Mouse (Mus musculus): ENCODE data around the gene Cep63. TPM values are rescaled to one million over a fixed set of nuclear protein-coding genes. Genes with fewer than 3 reads are reported as not detected.

Cep63 gene
- 15.0 and 18.8 TPM in 2 replicates for total RNA-seq (2014; fragmentation: Nextera tagmentation)
- 28.4 and 34.6 TPM in 2 replicates for total RNA-seq (2017)
- 9.8 and 15.0 TPM in 2 replicates for polyA plus RNA-seq (2012)

GRCm38 (mm10) chr9:102625983-102626838, at the start of gene Cep63, which contains the start of gene Anapc13:
Gene Cep63, minus strand, starts transcription at chr9:102626534.
Gene Anapc13, plus strand, starts transcription at chr9:102626296.
- Histone ChIP-seq H3K27me3 (ENCODE audit: insufficient read depth, low read length) (no peaks in the 10 kb centered on the region), H3K36me3 (replicated peaks) (peaks cover 40% of the 10 kb centered on the region), H3K4me3 (ENCODE audit: low read depth, low read length) (peak within 1 kb of the TSS; percentile 87), H3K9me3 (replicated peaks) (no peaks in the 10 kb centered on the region), H3K4me1 (ENCODE audit: insufficient read depth, low read depth, low read length) (peaks cover 41% of the 10 kb centered on the region)
- DNase-seq (ENCODE audit: low spot score), result peak; percentile 91
- TF ChIP-seq POLR2AphosphoS5 (IDR thresholded peaks at IDR 0.05; ENCODE audit: insufficient replicate concordance, low read depth, low read length), result no peak
- TF ChIP-seq CTCF (IDR thresholded peaks at IDR 0.05; ENCODE audit: low read depth, low read length), result no peak
- no peak for TF ChIP-seq GATA1 (IDR thresholded peaks at IDR 0.05; ENCODE audit: borderline replicate concordance, low read length)
- no peak for TF ChIP-seq GATA2 (IDR thresholded peaks at IDR 0.05; ENCODE audit: borderline replicate concordance, low read depth, low read length)
- no peak for TF ChIP-seq TAL1 (conservative IDR thresholded peaks at IDR 0.05; ENCODE audit: low read depth, low read length)
- peak; percentile 66 for ATAC-seq (ENCODE audit: extremely low read depth, insufficient number of reproducible peaks, low FRiP score, poor library complexity, severe bottlenecking)

- TF ChIP-seq TAL1 (conservative IDR thresholded peaks at IDR 0.05; ENCODE audit: low read depth, low read length) (no peak), GATA2 (IDR thresholded peaks at IDR 0.05; ENCODE audit: borderline replicate concordance, low read depth, low read length) (no peak), POLR2AphosphoS5 (IDR thresholded peaks at IDR 0.05; ENCODE audit: insufficient replicate concordance, low read depth, low read length) (no peak), GATA1 (IDR thresholded peaks at IDR 0.05; ENCODE audit: borderline replicate concordance, low read length) (no peak), CTCF (IDR thresholded peaks at IDR 0.05; ENCODE audit: low read depth, low read length) (no peak)
- DNase-seq (ENCODE audit: low spot score) (no peak), ATAC-seq (ENCODE audit: extremely low read depth, insufficient number of reproducible peaks, low FRiP score, poor library complexity, severe bottlenecking) (no peak)
- H3K27me3 ChIP-seq (ENCODE audit: insufficient read depth, low read length), result peaks cover 4% of the 10 kb centered on the region; the same call in 1 of the 2 replicates
- H3K9me3 ChIP-seq (replicated peaks), result no peaks in the 10 kb centered on the region
- 0 out of 2 replicates have a peak, but pooled peaks cover 2% of the 10 kb centered on the region for H3K4me1 ChIP-seq (ENCODE audit: insufficient read depth, low read depth, low read length)
- H3K4me3 ChIP-seq (ENCODE audit: low read depth, low read length), result no peak overlapping the region
- H3K36me3 ChIP-seq (replicated peaks), result no peaks in the 10 kb centered on the region
These were observed 49.6 kb upstream of the Cep63 start for GRCm38 (mm10) chr9:102675922-102676321.

- ATAC-seq (ENCODE audit: extremely low read depth, insufficient number of reproducible peaks, low FRiP score, poor library complexity, severe bottlenecking) (no peak), DNase-seq (ENCODE audit: low spot score) (no peak)
- H3K27me3 ChIP-seq (ENCODE audit: insufficient read depth, low read length), result peaks cover 5% of the 10 kb centered on the region; the same call in 1 of the 2 replicates
- H3K9me3 ChIP-seq (replicated peaks), result no peaks in the 10 kb centered on the region
- no peak overlapping the region for H3K4me3 ChIP-seq (ENCODE audit: low read depth, low read length)
- 0 out of 2 replicates have a peak, but pooled peaks cover 2% of the 10 kb centered on the region for H3K4me1 ChIP-seq (ENCODE audit: insufficient read depth, low read depth, low read length)
- TF ChIP-seq GATA2 (IDR thresholded peaks at IDR 0.05; ENCODE audit: borderline replicate concordance, low read depth, low read length) (no peak), TAL1 (conservative IDR thresholded peaks at IDR 0.05; ENCODE audit: low read depth, low read length) (no peak), GATA1 (IDR thresholded peaks at IDR 0.05; ENCODE audit: borderline replicate concordance, low read length) (no peak), CTCF (IDR thresholded peaks at IDR 0.05; ENCODE audit: low read depth, low read length) (no peak), POLR2AphosphoS5 (IDR thresholded peaks at IDR 0.05; ENCODE audit: insufficient replicate concordance, low read depth, low read length) (no peak)
- H3K36me3 ChIP-seq (replicated peaks), result no peaks in the 10 kb centered on the region
These were observed 47.0 kb upstream of the Cep63 start for GRCm38 (mm10) chr9:102673381-102673780.

GRCm38 (mm10) chr9:102668906-102669305, 42.6 kb upstream of the Cep63 start:
- TF ChIP-seq CTCF (IDR thresholded peaks at IDR 0.05; ENCODE audit: low read depth, low read length) (no peak), POLR2AphosphoS5 (IDR thresholded peaks at IDR 0.05; ENCODE audit: insufficient replicate concordance, low read depth, low read length) (no peak), GATA2 (IDR thresholded peaks at IDR 0.05; ENCODE audit: borderline replicate concordance, low read depth, low read length) (no peak), GATA1 (IDR thresholded peaks at IDR 0.05; ENCODE audit: borderline replicate concordance, low read length) (no peak), TAL1 (conservative IDR thresholded peaks at IDR 0.05; ENCODE audit: low read depth, low read length) (no peak)
- H3K27me3 ChIP-seq (ENCODE audit: insufficient read depth, low read length), result peaks cover 11% of the 10 kb centered on the region; the same call in 1 of the 2 replicates
- H3K4me3 ChIP-seq (ENCODE audit: low read depth, low read length), result no peak overlapping the region
- DNase-seq (ENCODE audit: low spot score) (no peak), ATAC-seq (ENCODE audit: extremely low read depth, insufficient number of reproducible peaks, low FRiP score, poor library complexity, severe bottlenecking) (no peak)
- H3K9me3 ChIP-seq (replicated peaks), result no peaks in the 10 kb centered on the region
- no peaks in the 10 kb centered on the region for H3K4me1 ChIP-seq (ENCODE audit: insufficient read depth, low read depth, low read length)
- no peaks in the 10 kb centered on the region for H3K36me3 ChIP-seq (replicated peaks)

GRCm38 (mm10) chr9:102668115-102668514, 41.8 kb upstream of the Cep63 start:
- H3K27me3 ChIP-seq (ENCODE audit: insufficient read depth, low read length), result peaks cover 6% of the 10 kb centered on the region; the same call in 1 of the 2 replicates
- no peak for ATAC-seq (ENCODE audit: extremely low read depth, insufficient number of reproducible peaks, low FRiP score, poor library complexity, severe bottlenecking)
- no peak for TF ChIP-seq CTCF (IDR thresholded peaks at IDR 0.05; ENCODE audit: low read depth, low read length)
- no peak for TF ChIP-seq GATA1 (IDR thresholded peaks at IDR 0.05; ENCODE audit: borderline replicate concordance, low read length)
- no peak for TF ChIP-seq TAL1 (conservative IDR thresholded peaks at IDR 0.05; ENCODE audit: low read depth, low read length)
- no peak for TF ChIP-seq POLR2AphosphoS5 (IDR thresholded peaks at IDR 0.05; ENCODE audit: insufficient replicate concordance, low read depth, low read length)

More at GRCm38 (mm10) chr9:102668115-102668514, 41.8 kb upstream of the Cep63 start:
- no peak for DNase-seq (ENCODE audit: low spot score)
- H3K4me3 ChIP-seq (ENCODE audit: low read depth, low read length), result no peak overlapping the region
- H3K9me3 ChIP-seq (replicated peaks), result no peaks in the 10 kb centered on the region
- no peaks in the 10 kb centered on the region for H3K4me1 ChIP-seq (ENCODE audit: insufficient read depth, low read depth, low read length)
- H3K36me3 ChIP-seq (replicated peaks), result no peaks in the 10 kb centered on the region
